Mouse (Mus musculus) spleen, postnatal 0 days (tissue): ENCODE measurements around the gene Yars2. TPM values are rescaled to one million over a fixed set of nuclear protein-coding genes. Genes with fewer than 3 reads are reported as not detected.

ENCODE experiments used
- polyA plus RNA-seq: library from polyadenylated mRNA; unstranded; fragments of >200 nt; fragmentation: Nextera tagmentation; extraction: Ambion mirVana; gene quantifications from 2 replicates; pipeline ENCODE4 v1.2.1, GENCODE M21; 2015

Yars2 gene
- polyA plus RNA-seq: 22.8 and 23.3 TPM in 2 replicates

DNA sequence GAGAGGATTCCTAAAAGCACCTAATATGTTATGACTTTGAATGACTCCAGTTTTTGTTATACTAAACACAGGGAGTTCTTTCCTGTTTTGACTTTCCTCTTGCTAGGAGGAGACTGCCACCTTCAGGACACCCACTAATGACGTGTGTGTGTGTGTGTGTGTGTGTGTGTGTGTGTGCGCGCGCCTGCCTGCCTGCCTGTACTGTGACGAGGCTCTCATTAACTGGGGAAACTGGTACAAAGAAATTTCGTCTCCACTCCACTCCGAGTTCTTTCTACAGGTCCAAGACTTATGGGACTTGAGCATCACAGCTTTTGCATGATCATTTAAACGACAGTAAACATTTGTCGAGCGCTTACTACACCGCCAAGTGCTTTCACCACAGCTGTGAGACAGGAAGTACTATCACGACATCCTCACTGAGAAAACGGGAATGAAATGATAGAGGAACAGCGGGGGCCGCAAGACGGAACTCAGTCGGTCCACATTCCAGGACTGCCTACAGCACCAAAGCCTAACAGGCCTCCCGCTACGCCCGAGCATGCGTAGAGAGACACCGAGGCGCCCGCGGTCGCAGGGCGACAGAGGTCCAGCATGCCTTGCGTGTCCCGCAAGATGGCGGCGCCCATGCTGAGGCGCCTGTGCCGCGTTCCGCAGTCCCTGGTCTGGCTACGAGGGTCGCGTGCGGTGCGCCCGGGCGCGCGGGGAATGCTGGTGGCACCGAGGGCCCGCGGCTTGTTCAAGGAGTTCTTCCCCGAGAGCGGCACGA lies at the start of gene Yars2:
Gene Yars2, plus strand, starts transcription at position 597 of the 769 bp plus-strand sequence.

DNA sequence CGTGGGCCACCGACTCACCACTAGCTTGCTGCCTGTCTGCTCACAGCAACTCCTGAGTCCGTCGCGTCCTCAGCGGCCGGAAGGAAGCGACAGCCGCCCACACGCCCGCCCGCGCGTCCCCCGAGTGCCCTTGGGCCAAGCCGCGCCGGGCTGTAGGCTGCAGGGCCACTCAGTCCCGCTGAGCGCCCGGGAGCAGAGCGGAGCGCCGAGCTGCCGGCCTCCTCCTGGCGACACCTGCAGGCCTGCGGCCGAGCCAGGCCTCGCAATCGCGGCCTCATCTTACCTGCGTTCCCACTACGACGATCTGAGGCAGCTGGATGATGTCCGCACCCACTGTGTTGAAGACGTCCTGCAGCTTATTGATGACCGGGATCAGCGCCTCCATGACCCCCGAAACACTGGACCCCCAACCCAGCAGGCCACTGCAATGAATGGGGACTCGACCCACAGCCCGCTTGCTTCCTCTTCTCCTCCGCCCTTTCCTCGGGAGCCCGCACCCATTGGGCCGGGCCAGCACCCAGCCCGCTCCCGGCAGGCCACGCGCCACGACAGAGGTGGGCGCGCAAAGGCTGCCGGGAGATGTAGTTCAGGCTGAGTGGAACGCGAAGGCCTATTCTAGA lies 55.8 kb downstream of the Yars2 start, which contains the start of gene Dnm1l:
Gene Dnm1l, minus strand, starts transcription at position 479 of the 620 bp plus-strand sequence.

Other genes starting within 250 kb of the Yars2 start
- gene Pkp2, start 89.6 kb upstream of the Yars2 start, polyA plus RNA-seq: 0.24 and 0.42 TPM in 2 replicates
- gene Dnm1l, start 56.0 kb downstream of the Yars2 start, polyA plus RNA-seq: 28.2 and 31.2 TPM in 2 replicates